Mouse (Mus musculus): Measurements from ENCODE around the gene Hck.

DNA sequence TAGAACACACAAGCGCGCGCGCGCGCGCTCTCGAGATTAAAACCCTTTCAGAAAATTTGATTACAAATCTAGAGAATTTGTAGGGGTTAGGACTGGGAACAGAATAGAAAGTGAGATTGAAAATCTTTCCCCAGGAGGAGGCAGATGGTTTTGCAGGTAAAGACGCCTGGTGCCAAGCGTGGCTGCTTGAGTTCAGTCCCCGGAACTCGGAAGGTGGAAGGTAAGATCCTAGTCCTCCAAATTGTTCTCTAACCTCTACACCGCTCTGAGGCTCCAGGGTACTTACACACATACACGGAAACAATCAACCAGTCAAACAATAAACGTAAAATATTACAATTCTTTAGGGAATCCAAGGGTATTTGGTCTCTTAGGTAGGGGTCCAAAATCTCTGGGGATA, 466 bp upstream of the Hck start:
- no peak for TF ChIP-seq POLR2A (IDR thresholded peaks at IDR 0.05; ENCODE audit: insufficient read depth, low read length)
- no peak for TF ChIP-seq CTCF (IDR thresholded peaks at IDR 0.05; ENCODE audit: low read depth, low read length)
